Mouse (Mus musculus) E14TG2a.4 (cell line): ENCODE data around the gene Itpk1.
"Not testable (repeated sequence)": the region's sequence is repeated elsewhere in the genome, so short reads cannot be mapped to it uniquely, and the experiment has no call there.

Experiments used
- H3K27me3 ChIP-seq: 2 replicates; pipeline ENCODE4 v1.6.1; 2014; ENCODE audit warnings: low read length, control low read depth; ENCODE audit not compliant: insufficient read depth
- H3K36me3 ChIP-seq: 2 replicates; pipeline ENCODE4 v1.6.1; 2014; ENCODE audit warnings: low read length, control low read depth; ENCODE audit not compliant: insufficient read depth
- H3K4me1 ChIP-seq: replicated peaks from 2 replicates; pipeline ENCODE4 v1.6.1; 2014; ENCODE audit warnings: low read depth, low read length, control low read depth
- H3K4me3 ChIP-seq: replicated peaks from 2 replicates; pipeline ENCODE4 v1.5.1; 2014; ENCODE audit warnings: mild to moderate bottlenecking, low read length
- H3K9me3 ChIP-seq: 2 replicates; pipeline ENCODE4 v1.6.1; 2014; ENCODE audit warnings: low read length, control low read depth
- CTCF ChIP-seq: conservative IDR thresholded peaks from 2 replicates; pipeline ENCODE4 v1.5.1; 2014; ENCODE audit warnings: low read length
- NANOG ChIP-seq: IDR thresholded peaks from 2 replicates; pipeline ENCODE4 v1.6.1; 2014; ENCODE audit warnings: borderline replicate concordance, low read length, mixed read lengths
- POU5F1 ChIP-seq: IDR thresholded peaks from 2 replicates; pipeline ENCODE4 v1.6.1; 2014; ENCODE audit warnings: low read length, borderline replicate concordance

Itpk1 gene

GRCm38 (mm10) chr12:102637235-102637634 is 67.5 kb downstream of the Itpk1 start:
- TF ChIP-seq NANOG (no peak), CTCF (no peak)

DNA sequence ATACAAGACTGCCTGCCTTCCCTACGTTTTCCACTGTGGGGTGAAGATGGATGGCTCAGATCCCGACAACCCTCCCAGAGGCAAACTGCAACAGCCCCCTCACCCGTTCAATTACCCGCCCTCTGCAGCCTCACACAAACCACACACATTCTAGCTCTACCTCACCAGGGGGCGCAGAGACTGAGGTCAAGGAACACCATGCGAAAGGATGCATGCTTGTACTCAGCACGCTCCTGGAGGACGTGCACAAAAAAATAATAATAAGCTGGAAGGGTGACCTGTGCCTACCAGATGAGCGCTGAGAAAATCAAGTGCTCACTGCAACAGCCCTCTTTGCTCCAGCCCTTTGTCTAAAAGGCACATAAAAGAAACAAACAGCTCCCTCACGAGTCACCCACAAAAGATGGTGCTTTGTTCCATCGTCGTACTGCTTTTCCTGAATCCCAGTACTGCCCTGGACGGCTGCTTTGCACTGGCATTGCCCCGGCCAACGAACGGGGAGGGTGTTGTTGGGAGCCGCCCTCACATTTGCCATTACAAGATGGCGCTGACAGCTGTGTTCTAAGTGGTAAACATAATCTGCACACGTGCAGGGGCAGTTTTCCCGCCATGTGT is 70.2 kb downstream of the Itpk1 start:
- no peaks in the 10 kb centered on the region for H3K9me3 ChIP-seq
- TF ChIP-seq POU5F1 (no peak), NANOG (no peak), CTCF (no peak)
- H3K27me3 ChIP-seq: no peaks in the 10 kb centered on the region

More at GRCm38 (mm10) chr12:102637235-102637634, 67.5 kb downstream of the Itpk1 start:
- Histone ChIP-seq H3K27me3 (no peaks in the 10 kb centered on the region), H3K4me3 (peak overlapping the region; percentile 37; the same call in 1 of the 2 replicates), H3K4me1 (peaks cover 98% of the 10 kb centered on the region), H3K36me3 (peaks cover 50% of the 10 kb centered on the region), H3K9me3 (no peaks in the 10 kb centered on the region)

DNA sequence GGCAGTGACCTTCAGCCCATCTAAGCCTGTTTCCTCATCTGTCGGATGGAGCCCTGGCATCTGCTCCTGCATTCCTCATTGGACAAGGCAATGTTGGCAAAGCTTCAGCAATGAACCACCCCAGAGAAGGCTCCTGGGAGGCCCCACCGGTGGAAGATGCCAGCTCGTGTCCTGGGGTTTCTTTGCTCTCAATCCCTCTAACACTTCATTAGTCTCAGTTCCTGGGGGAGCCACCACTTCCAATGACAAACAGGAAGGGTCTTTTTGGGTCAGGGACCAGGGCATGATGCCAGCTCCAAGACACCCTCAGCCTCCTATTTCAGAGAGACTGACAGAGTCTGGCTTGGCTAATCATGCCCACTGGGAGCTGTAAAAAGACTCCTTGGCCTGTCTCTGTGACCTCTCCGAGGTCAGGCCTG is 71.6 kb downstream of the Itpk1 start:
- Histone ChIP-seq H3K4me1 (peaks cover 98% of the 10 kb centered on the region), H3K27me3 (no peaks in the 10 kb centered on the region), H3K9me3 (no peaks in the 10 kb centered on the region), H3K4me3 (no peak overlapping the region), H3K36me3 (peaks cover 55% of the 10 kb centered on the region)
- TF ChIP-seq POU5F1 (no peak), NANOG (no peak), CTCF (no peak)

More for the DNA sequence above, 70.2 kb downstream of the Itpk1 start:
- Histone ChIP-seq H3K36me3 (peaks cover 54% of the 10 kb centered on the region), H3K4me1 (peaks cover 98% of the 10 kb centered on the region), H3K4me3 (peak overlapping the region; percentile 13; the same call in 1 of the 2 replicates)

DNA sequence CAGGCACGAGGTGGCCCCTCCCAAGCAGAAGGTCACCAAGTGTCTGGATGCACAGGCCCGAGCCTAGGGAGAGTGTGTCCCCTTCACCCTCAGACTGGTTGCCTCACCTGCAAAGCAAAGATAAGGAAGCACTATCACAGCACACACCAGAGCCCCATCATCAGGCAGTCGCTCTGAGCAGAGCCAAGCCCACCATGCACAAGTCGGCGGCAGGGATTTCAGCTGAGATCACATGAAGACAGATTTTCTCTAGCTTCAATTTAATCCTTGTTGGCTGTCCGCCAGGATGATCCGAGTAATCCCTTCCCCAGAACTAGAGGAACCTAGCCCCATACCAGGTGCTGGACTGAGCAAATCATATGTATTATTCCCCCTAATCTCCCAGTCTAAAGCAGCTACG is 73.0 kb downstream of the Itpk1 start:
- no peaks in the 10 kb centered on the region for H3K9me3 ChIP-seq
- H3K4me1 ChIP-seq: peaks cover 97% of the 10 kb centered on the region
- H3K27me3 ChIP-seq: no peaks in the 10 kb centered on the region
- no peak for TF ChIP-seq POU5F1
- TF ChIP-seq NANOG: no peak
- no peak for TF ChIP-seq CTCF
- peaks cover 52% of the 10 kb centered on the region for H3K36me3 ChIP-seq
- no peak overlapping the region for H3K4me3 ChIP-seq

GRCm38 (mm10) chr12:102630471-102630870 is 74.3 kb downstream of the Itpk1 start:
- not testable (repeated sequence) for H3K27me3 ChIP-seq, H3K9me3 ChIP-seq
- peaks cover 94% of the 10 kb centered on the region for H3K4me1 ChIP-seq

GRCm38 (mm10) chr12:102628221-102628620 is 76.5 kb downstream of the Itpk1 start:
- Histone ChIP-seq H3K27me3 (no peaks in the 10 kb centered on the region), H3K36me3 (peaks cover 61% of the 10 kb centered on the region), H3K4me3 (no peak overlapping the region), H3K9me3 (no peaks in the 10 kb centered on the region), H3K4me1 (peaks cover 96% of the 10 kb centered on the region)
- TF ChIP-seq POU5F1 (no peak), CTCF (no peak), NANOG (no peak)

More at GRCm38 (mm10) chr12:102630471-102630870, 74.3 kb downstream of the Itpk1 start:
- not testable (repeated sequence) for H3K4me3 ChIP-seq
- H3K36me3 ChIP-seq: peaks cover 59% of the 10 kb centered on the region

GRCm38 (mm10) chr12:102627545-102627944 is 77.2 kb downstream of the Itpk1 start:
- no peaks in the 10 kb centered on the region for H3K9me3 ChIP-seq
- TF ChIP-seq NANOG: no peak
- H3K4me3 ChIP-seq: no peak overlapping the region
- H3K36me3 ChIP-seq: peaks cover 61% of the 10 kb centered on the region
- H3K4me1 ChIP-seq: peaks cover 96% of the 10 kb centered on the region
- H3K27me3 ChIP-seq: no peaks in the 10 kb centered on the region

- Histone ChIP-seq H3K4me1 (peaks cover 96% of the 10 kb centered on the region), H3K36me3 (peaks cover 61% of the 10 kb centered on the region), H3K27me3 (no peaks in the 10 kb centered on the region), H3K9me3 (no peaks in the 10 kb centered on the region), H3K4me3 (no peak overlapping the region)
- TF ChIP-seq CTCF (no peak), NANOG (no peak), POU5F1 (no peak)
Observed at GRCm38 (mm10) chr12:102626841-102627240, 77.9 kb downstream of the Itpk1 start.

- H3K9me3 ChIP-seq: no peaks in the 10 kb centered on the region
- TF ChIP-seq POU5F1: no peak
- no peak for TF ChIP-seq NANOG
- TF ChIP-seq CTCF: no peak
- H3K27me3 ChIP-seq: no peaks in the 10 kb centered on the region
- H3K4me3 ChIP-seq: no peak overlapping the region
- H3K36me3 ChIP-seq: peaks cover 72% of the 10 kb centered on the region
- H3K4me1 ChIP-seq: peaks cover 96% of the 10 kb centered on the region
Observed at GRCm38 (mm10) chr12:102625717-102626116, 79.0 kb downstream of the Itpk1 start.
